Mouse (Mus musculus) limb, embryonic 15.5 days (tissue): ENCODE measurements around the gene Olfr1441. TPM values are rescaled to one million over a fixed set of nuclear protein-coding genes. Genes with fewer than 3 reads are reported as not detected.

Source experiments
- ATAC-seq: fragments of 200-750 bp; cut with Nextera tagmentation; 2 replicates; pipeline ENCODE4 v1.8.0; 2017; ENCODE audit warnings: low read depth, moderate TSS enrichment; ENCODE audit not compliant: insufficient number of reproducible peaks, low FRiP score, low TSS enrichment
- H3K27ac ChIP-seq: fragments of 300-500 bp; sonication (generic); 2 replicates; pipeline ENCODE4 v1.5.1; 2015; ENCODE audit warnings: moderate library complexity, mild to moderate bottlenecking, inconsistent platforms
- H3K27me3 ChIP-seq: fragments of 300-500 bp; sonication (generic); 2 replicates; pipeline ENCODE4 v1.6.1; 2015; ENCODE audit warnings: inconsistent platforms
- H3K36me3 ChIP-seq: fragments of 300-500 bp; sonication (generic); 2 replicates; pipeline ENCODE4 v1.6.1; 2015; ENCODE audit warnings: inconsistent platforms
- H3K4me1 ChIP-seq: fragments of 300-500 bp; sonication (generic); 2 replicates; pipeline ENCODE4 v1.6.1; 2015; ENCODE audit warnings: inconsistent platforms
- H3K4me2 ChIP-seq: fragments of 300-500 bp; sonication (generic); 2 replicates; pipeline ENCODE4 v1.6.1; 2015; ENCODE audit warnings: mild to moderate bottlenecking, inconsistent platforms
- H3K4me3 ChIP-seq: fragments of 300-500 bp; sonication (generic); 2 replicates; pipeline ENCODE4 v1.5.1; 2015; ENCODE audit warnings: mild to moderate bottlenecking, inconsistent platforms
- H3K9ac ChIP-seq: fragments of 300-500 bp; sonication (generic); 2 replicates; pipeline ENCODE4 v1.6.1; 2015; ENCODE audit warnings: inconsistent platforms
- H3K9me3 ChIP-seq: fragments of 300-500 bp; sonication (generic); 2 replicates; pipeline ENCODE4 v1.6.1; 2016; ENCODE audit warnings: inconsistent platforms
- whole genome bisulfite sequencing: fragments of 180-500 bp; shearing (Covaris S2); methylation state at CpG from one replicate; pipeline ENCODE4 v1.1.7; 2015; 5-methylcytosine and 5-hydroxymethylcytosine counted together
- polyA plus RNA-seq: library from polyadenylated mRNA; unstranded; fragments of >200 nt; fragmentation: Nextera tagmentation; extraction: Ambion mirVana; gene quantifications from 2 replicates; pipeline ENCODE4 v1.2.1, GENCODE M21; 2015

Olfr1441 gene
- polyA plus RNA-seq, 1 experiment from 2014 or later: not detected

DNA sequence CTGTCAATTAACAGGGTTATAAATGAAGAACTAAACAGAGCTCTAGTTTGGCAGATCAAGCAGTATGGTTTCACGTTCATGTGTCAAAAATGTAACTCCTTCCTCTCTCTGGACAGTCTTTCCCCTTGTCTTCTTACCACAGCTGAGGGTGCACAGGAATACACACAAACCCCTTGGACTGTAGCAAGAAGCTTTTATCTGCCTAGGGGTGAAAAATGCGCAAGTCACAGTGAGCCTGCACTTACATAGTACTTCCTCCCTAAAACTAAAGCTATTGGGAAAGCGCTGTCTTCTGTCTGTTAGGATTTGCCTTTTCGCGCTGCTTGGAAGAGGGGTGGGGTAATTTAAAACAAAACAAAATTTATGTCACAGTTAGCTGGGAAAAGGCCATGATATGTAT, 46.9 kb downstream of the Olfr1441 start:
- 69% methylated on average over 5 of the region's 5 CpGs for WGBS
- no peak overlapping the region for H3K27ac ChIP-seq
- H3K4me3 ChIP-seq: no peak overlapping the region
- peaks cover 3% of the 10 kb centered on the region; the same call in 1 of the 2 replicates for H3K36me3 ChIP-seq
- H3K4me2 ChIP-seq: no peak overlapping the region
- H3K9me3 ChIP-seq: no peaks in the 10 kb centered on the region
- ATAC-seq: no peak
- H3K9ac ChIP-seq: no peak overlapping the region
- H3K27me3 ChIP-seq: no peaks in the 10 kb centered on the region
- H3K4me1 ChIP-seq: peaks cover 3% of the 10 kb centered on the region; the same call in 1 of the 2 replicates

DNA sequence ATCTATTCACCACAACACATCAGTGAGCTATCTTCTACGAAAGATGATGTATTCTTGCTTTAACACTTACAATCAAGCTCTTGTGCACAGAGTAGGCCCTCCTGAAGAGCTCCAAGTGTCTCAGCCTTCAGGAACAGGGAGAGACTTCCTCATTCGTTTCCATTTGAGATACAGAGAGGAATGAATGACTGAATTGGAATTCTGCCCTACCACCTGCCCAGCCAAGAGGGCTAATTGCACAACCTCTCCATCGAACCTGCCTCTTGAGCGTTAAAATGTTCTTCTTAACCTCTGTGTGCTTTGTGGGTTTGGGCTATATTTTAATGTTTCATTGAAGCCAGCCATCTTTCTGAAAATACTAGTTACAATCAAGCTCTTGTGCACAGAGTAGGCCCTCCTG, 47.4 kb downstream of the Olfr1441 start:
- Histone ChIP-seq H3K9ac (no peak overlapping the region), H3K4me2 (no peak overlapping the region), H3K27me3 (no peaks in the 10 kb centered on the region), H3K4me1 (peaks cover 3% of the 10 kb centered on the region; the same call in 1 of the 2 replicates), H3K27ac (no peak overlapping the region), H3K9me3 (no peaks in the 10 kb centered on the region), H3K36me3 (peaks cover 3% of the 10 kb centered on the region; the same call in 1 of the 2 replicates), H3K4me3 (no peak overlapping the region)
- no peak for ATAC-seq
- 75% methylated on average over 4 of the region's 4 CpGs for WGBS

DNA sequence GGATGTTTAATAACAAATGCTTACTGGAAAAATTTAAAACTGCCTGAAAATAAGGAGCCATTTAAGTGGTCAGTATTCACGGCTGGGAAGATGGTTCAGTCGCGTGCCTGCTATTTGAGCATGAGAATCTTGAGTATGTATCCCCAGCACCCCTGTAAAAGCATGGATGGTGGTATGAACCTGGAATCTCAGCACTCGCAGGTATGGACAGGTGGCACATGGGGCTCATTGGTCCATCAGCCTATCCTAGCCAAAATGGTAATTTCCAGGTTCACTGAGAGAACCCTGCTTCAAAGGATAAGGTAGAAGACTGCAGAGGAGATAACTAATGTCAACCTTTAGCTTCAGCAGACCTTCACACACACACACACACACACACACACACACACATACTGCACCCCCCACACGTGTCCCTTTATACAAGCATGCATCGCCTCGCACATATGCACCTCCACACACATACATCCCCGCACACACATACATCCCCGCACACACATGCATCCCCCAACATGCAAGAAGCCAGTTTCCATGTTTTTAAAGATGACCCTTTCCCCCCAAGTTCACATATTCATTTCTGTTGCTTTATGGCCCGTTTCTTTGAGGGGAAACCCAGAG, 48.4 kb downstream of the Olfr1441 start:
- no peaks in the 10 kb centered on the region for H3K9me3 ChIP-seq
- H3K9ac ChIP-seq: no peak overlapping the region
- peaks cover 3% of the 10 kb centered on the region; the same call in 1 of the 2 replicates for H3K36me3 ChIP-seq
- no peak for ATAC-seq
- peaks cover 3% of the 10 kb centered on the region; the same call in 1 of the 2 replicates for H3K4me1 ChIP-seq
- WGBS: 88% methylated on average over 10 of the region's 10 CpGs
- H3K4me2 ChIP-seq: no peak overlapping the region
- H3K4me3 ChIP-seq: no peak overlapping the region
- no peaks in the 10 kb centered on the region for H3K27me3 ChIP-seq
- H3K27ac ChIP-seq: no peak overlapping the region

DNA sequence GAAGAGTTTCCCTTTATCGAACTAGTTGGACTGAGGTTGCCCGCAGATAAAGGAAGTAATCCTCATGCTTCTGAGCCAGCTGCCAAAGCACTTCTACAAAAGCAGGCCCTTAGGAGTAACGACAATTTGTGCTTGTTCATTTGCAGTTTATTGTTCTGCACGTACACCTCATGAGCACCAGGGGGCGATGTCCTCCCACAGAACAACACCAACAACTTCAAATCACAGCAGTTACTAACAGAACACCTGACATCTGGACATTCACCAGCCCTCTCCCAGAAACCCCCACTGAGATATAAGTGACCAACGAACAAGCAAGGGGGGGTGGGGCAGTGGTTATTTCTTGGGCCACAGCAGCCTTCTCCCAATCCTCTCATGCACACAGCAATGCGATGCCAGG, 49.0 kb downstream of the Olfr1441 start:
- no peak overlapping the region for H3K4me3 ChIP-seq
- WGBS: 28% methylated on average over 7 of the region's 7 CpGs
- H3K9ac ChIP-seq: no peak overlapping the region
- peaks cover 3% of the 10 kb centered on the region; the same call in 1 of the 2 replicates for H3K36me3 ChIP-seq
- H3K27me3 ChIP-seq: no peaks in the 10 kb centered on the region
- H3K9me3 ChIP-seq: no peaks in the 10 kb centered on the region
- H3K4me1 ChIP-seq: peaks cover 3% of the 10 kb centered on the region; the same call in 1 of the 2 replicates
- no peak overlapping the region for H3K27ac ChIP-seq
- ATAC-seq: no peak
- H3K4me2 ChIP-seq: no peak overlapping the region

DNA sequence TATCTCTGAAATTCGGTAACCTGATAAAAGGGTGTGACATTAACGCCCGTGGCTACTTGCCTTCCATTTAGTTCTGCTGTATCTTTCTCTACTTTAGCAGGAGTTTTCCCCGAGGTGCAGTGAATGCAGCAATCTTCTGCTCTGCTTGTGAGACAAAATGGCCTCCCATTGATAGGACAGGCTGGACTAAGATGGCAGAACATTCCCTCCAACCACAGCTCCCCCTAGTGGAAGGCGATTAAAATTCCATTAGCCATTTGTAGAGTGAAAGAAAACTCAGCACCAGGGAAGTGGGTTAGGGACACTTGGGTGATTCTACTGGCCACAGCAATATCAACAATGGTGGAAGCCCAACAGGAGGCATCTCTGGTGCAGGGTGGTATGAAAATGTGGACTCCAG, 50.2 kb downstream of the Olfr1441 start:
- H3K27me3 ChIP-seq: no peaks in the 10 kb centered on the region
- 86% methylated on average over 5 of the region's 5 CpGs for WGBS
- no peak for ATAC-seq
- H3K4me3 ChIP-seq: no peak overlapping the region
- H3K4me2 ChIP-seq: no peak overlapping the region
- H3K27ac ChIP-seq: no peak overlapping the region
- no peak overlapping the region for H3K9ac ChIP-seq
- H3K4me1 ChIP-seq: peaks cover 4% of the 10 kb centered on the region; the same call in 1 of the 2 replicates
- H3K9me3 ChIP-seq: no peaks in the 10 kb centered on the region
- peaks cover 3% of the 10 kb centered on the region; the same call in 1 of the 2 replicates for H3K36me3 ChIP-seq

DNA sequence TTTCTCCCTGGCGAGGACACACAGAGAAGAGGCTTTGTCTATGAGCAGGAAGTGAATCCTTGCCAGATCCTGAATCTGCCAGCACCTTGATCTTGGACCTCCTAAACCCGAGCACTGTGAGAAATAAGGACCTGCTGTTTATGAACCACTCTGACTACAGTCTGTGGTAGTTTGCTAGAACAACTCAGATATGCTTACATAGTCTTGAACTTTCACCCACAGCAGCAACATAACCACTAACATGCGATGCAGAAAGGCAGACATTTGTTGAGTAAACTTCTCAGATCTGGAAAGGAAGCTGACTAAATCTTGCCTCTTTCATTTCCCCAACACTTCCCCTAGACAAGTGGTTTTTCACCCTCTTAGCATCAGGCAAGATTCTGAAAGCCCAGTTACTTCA, 54.6 kb downstream of the Olfr1441 start:
- H3K27ac ChIP-seq: no peak overlapping the region
- H3K27me3 ChIP-seq: no peaks in the 10 kb centered on the region
- H3K4me1 ChIP-seq: peaks cover 27% of the 10 kb centered on the region
- peaks cover 3% of the 10 kb centered on the region; the same call in 1 of the 2 replicates for H3K36me3 ChIP-seq
- no peak overlapping the region for H3K4me2 ChIP-seq
- H3K9me3 ChIP-seq: no peaks in the 10 kb centered on the region
- no peak overlapping the region for H3K4me3 ChIP-seq
- no peak for ATAC-seq
- H3K9ac ChIP-seq: no peak overlapping the region
- WGBS: 54% methylated on average over 3 of the region's 3 CpGs

DNA sequence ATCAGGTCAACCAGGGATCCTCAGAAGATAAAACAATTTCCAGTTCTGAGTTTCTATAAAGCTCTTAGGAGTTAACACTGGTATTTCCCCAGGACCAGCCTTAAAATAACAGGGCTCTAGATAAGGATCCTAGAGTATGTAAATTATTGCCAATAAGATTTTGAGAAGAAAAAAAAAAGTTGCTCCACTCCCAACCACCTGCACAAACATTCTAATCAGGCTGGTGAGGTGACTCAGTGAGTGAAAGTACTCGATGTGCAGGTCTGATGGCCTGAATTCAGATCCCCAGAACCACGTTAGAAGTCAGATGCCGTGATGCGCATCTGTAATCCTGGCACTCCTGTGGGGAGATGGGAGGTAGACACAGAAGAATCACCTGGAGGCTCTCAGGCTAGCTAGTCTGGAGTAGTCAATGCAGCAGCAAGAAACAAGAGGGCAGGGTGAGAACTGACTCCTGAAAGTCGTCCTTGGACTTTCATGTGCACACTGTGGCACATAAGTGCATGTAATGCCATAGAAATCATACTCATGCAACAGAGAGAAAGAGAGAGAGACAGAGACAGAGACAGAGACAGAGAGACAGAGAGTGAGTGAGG, 55.2 kb downstream of the Olfr1441 start:
- Histone ChIP-seq H3K9me3 (no peaks in the 10 kb centered on the region), H3K4me1 (peaks cover 28% of the 10 kb centered on the region), H3K27me3 (no peaks in the 10 kb centered on the region), H3K36me3 (peaks cover 3% of the 10 kb centered on the region; the same call in 1 of the 2 replicates), H3K4me3 (no peak overlapping the region), H3K9ac (no peak overlapping the region), H3K4me2 (no peak overlapping the region), H3K27ac (no peak overlapping the region)
- 73% methylated on average over 5 of the region's 5 CpGs for WGBS
- no peak for ATAC-seq

Other genes starting within 250 kb of the Olfr1441 start
- not detected in 2 replicates for gene Olfr1555-ps1, start 247.3 kb upstream of the Olfr1441 start, polyA plus RNA-seq
- not detected in 2 replicates for gene Olfr1431, start 216.8 kb upstream of the Olfr1441 start, polyA plus RNA-seq
- gene Olfr1432, start 184.8 kb upstream of the Olfr1441 start, polyA plus RNA-seq: not detected in 2 replicates
- not detected in 2 replicates for gene Olfr262, start 175.8 kb upstream of the Olfr1441 start, polyA plus RNA-seq
- not detected in 2 replicates for gene Olfr235, start 156.4 kb upstream of the Olfr1441 start, polyA plus RNA-seq
- gene Olfr1434, start 137.6 kb upstream of the Olfr1441 start, polyA plus RNA-seq: not detected in 2 replicates
- not detected in 2 replicates for gene Olfr1436, start 118.3 kb upstream of the Olfr1441 start, polyA plus RNA-seq
- not detected in 2 replicates for gene Olfr1437, start 92.3 kb upstream of the Olfr1441 start, polyA plus RNA-seq
- not detected in 2 replicates for gene Olfr1438-ps1, start 81.5 kb upstream of the Olfr1441 start, polyA plus RNA-seq
- not detected in 2 replicates for gene Olfr1440, start 30.2 kb upstream of the Olfr1441 start, polyA plus RNA-seq
- gene Pfpl, start 10.5 kb downstream of the Olfr1441 start, polyA plus RNA-seq: not detected in 2 replicates
- 0.47 and 0.54 TPM in 2 replicates for gene Mpeg1, start 43.3 kb downstream of the Olfr1441 start, polyA plus RNA-seq
- gene Dtx4, start 84.0 kb downstream of the Olfr1441 start, polyA plus RNA-seq: 7.7 and 8.0 TPM in 2 replicates
- 24.0 and 25.5 TPM in 2 replicates for gene Fam111a, start 128.3 kb downstream of the Olfr1441 start, polyA plus RNA-seq
- gene Gm4952, start 182.5 kb downstream of the Olfr1441 start, polyA plus RNA-seq: 0.10 TPM in 1 of 2 replicates, not detected in the other
- gene Glyat, start 215.9 kb downstream of the Olfr1441 start, polyA plus RNA-seq: not detected in 2 replicates